Mouse (Mus musculus) CH12.LX (cell line): ENCODE measurements around the gene Apopt1. TPM values are rescaled to one million over a fixed set of nuclear protein-coding genes. Genes with fewer than 3 reads are reported as not detected.

Experiments used
- DNase-seq: peaks from one replicate; pipeline ENCODE4 v3.0.0-alpha.2; 2013; ENCODE audit errors: extremely low read depth
- H3K27ac ChIP-seq: 2 replicates; pipeline ENCODE4 v1.5.1; 2012; ENCODE audit warnings: low read depth, mild to moderate bottlenecking, control low read depth, moderate library complexity; ENCODE audit not compliant: insufficient read depth
- H3K27me3 ChIP-seq: replicated peaks from 2 replicates; pipeline ENCODE3; 2012; ENCODE audit warnings: inconsistent platforms
- H3K36me3 ChIP-seq, 2 experiments: replicated peaks in 1 of 2; 2 replicates each; pipeline versions ENCODE3 to v1.6.1; 2012; ENCODE audit warnings: inconsistent platforms in 1 of 2, low read length in 1 of 2, mild to moderate bottlenecking in 1 of 2, mixed read lengths in 1 of 2, moderate library complexity in 1 of 2; ENCODE audit not compliant: control insufficient read depth in 1 of 2, insufficient read depth in 1 of 2
- H3K4me1 ChIP-seq, 2 experiments: 2 replicates each; pipeline ENCODE4 v1.6.1; 2012; ENCODE audit warnings: inconsistent platforms in 1 of 2, moderate library complexity in 1 of 2; ENCODE audit not compliant: insufficient read depth in 2 of 2, control insufficient read depth in 1 of 2
- H3K4me2 ChIP-seq: 2 replicates; pipeline ENCODE4 v1.6.1; 2012; ENCODE audit warnings: low read depth, mild to moderate bottlenecking, control low read depth; ENCODE audit not compliant: poor library complexity, insufficient read depth, severe bottlenecking
- H3K4me3 ChIP-seq, 3 experiments: fragments of 150-350 bp in 1 of 3; sonication (generic) in 1 of 3; replicated peaks in 1 of 3; 2 replicates each; pipeline versions ENCODE3 to v1.5.1; 2011 to 2012; ENCODE audit warnings: low read depth in 2 of 3, low read length in 2 of 3, mild to moderate bottlenecking in 2 of 3, moderate library complexity in 2 of 3, control low read depth in 1 of 3, improper control_type of control experiment in 1 of 3, inconsistent platforms in 1 of 3, mixed read lengths in 1 of 3; ENCODE audit not compliant: poor library complexity in 1 of 3
- H3K79me2 ChIP-seq: replicated peaks from 2 replicates; pipeline ENCODE4 v1.6.1; 2012; ENCODE audit warnings: mild to moderate bottlenecking, moderate library complexity; ENCODE audit not compliant: control insufficient read depth, poor library complexity, insufficient read depth, severe bottlenecking; ENCODE audit errors: extremely low read depth
- H3K9ac ChIP-seq: 2 replicates; pipeline ENCODE4 v1.6.1; 2012; ENCODE audit warnings: low read depth, mild to moderate bottlenecking, control low read depth, moderate library complexity; ENCODE audit not compliant: insufficient read depth
- H3K9me3 ChIP-seq: replicated peaks from 2 replicates; pipeline ENCODE3; 2012; ENCODE audit warnings: low read length, inconsistent platforms, mixed read lengths
- BHLHE40 ChIP-seq: IDR thresholded peaks from 2 replicates; pipeline ENCODE4 v1.6.1; 2011; ENCODE audit warnings: mild to moderate bottlenecking, low read depth, low read length, improper control_type of control experiment
- CHD1 ChIP-seq: IDR thresholded peaks from 2 replicates; pipeline ENCODE4 v1.6.1; 2012; ENCODE audit warnings: low read depth, low read length, improper control_type of control experiment, inconsistent platforms
- CTCF ChIP-seq, 2 experiments: IDR thresholded peaks in 1 of 2; conservative IDR thresholded peaks in 1 of 2; 2 replicates each; pipeline ENCODE4 v1.5.1; 2011 to 2012; ENCODE audit warnings: low read depth in 2 of 2, low read length in 2 of 2, improper control_type of control experiment in 1 of 2, inconsistent platforms in 1 of 2, mild to moderate bottlenecking in 1 of 2, moderate library complexity in 1 of 2
- E2F4 ChIP-seq: IDR thresholded peaks from 2 replicates; pipeline ENCODE4 v1.6.1; 2011; ENCODE audit warnings: low read depth, low read length, improper control_type of control experiment; ENCODE audit not compliant: insufficient replicate concordance
- ELF1 ChIP-seq: IDR thresholded peaks from 2 replicates; pipeline ENCODE4 v1.6.1; 2014; ENCODE audit warnings: low read depth, mild to moderate bottlenecking, inconsistent platforms, low read length, improper control_type of control experiment
- EP300 ChIP-seq: IDR thresholded peaks from 2 replicates; pipeline ENCODE4 v1.6.1; 2011; ENCODE audit warnings: low read length, improper control_type of control experiment
- ETS1 ChIP-seq: conservative IDR thresholded peaks from 2 replicates; pipeline ENCODE4 v1.6.1; 2012; ENCODE audit warnings: low read depth, mild to moderate bottlenecking, inconsistent platforms, low read length, improper control_type of control experiment, moderate library complexity
- GABPA ChIP-seq: IDR thresholded peaks from 2 replicates; pipeline ENCODE4 v1.6.1; 2012; ENCODE audit warnings: low read depth, low read length, improper control_type of control experiment, inconsistent platforms; ENCODE audit not compliant: insufficient replicate concordance
- HCFC1 ChIP-seq: IDR thresholded peaks from 2 replicates; pipeline ENCODE4 v1.6.1; 2012; ENCODE audit warnings: low read depth, mild to moderate bottlenecking, inconsistent platforms, low read length, improper control_type of control experiment
- IRF4 ChIP-seq: IDR thresholded peaks from 2 replicates; pipeline ENCODE4 v1.6.1; 2014; ENCODE audit warnings: low read depth, mild to moderate bottlenecking, inconsistent platforms, low read length, improper control_type of control experiment
- JUN ChIP-seq: IDR thresholded peaks from 2 replicates; pipeline ENCODE4 v1.6.1; 2011; ENCODE audit warnings: low read depth, mild to moderate bottlenecking, low read length, improper control_type of control experiment, moderate library complexity; ENCODE audit not compliant: insufficient read depth
- JUND ChIP-seq: conservative IDR thresholded peaks from 2 replicates; pipeline ENCODE4 v1.6.1; 2011; ENCODE audit warnings: low read depth, low read length, improper control_type of control experiment
- MAX ChIP-seq: IDR thresholded peaks from 2 replicates; pipeline ENCODE4 v1.6.1; 2011; ENCODE audit warnings: low read length, improper control_type of control experiment
- MAZ ChIP-seq: IDR thresholded peaks from 2 replicates; pipeline ENCODE4 v1.6.1; 2012; ENCODE audit warnings: low read depth, mild to moderate bottlenecking, inconsistent platforms, low read length, improper control_type of control experiment, moderate library complexity
- NRF1 ChIP-seq: IDR thresholded peaks from 2 replicates; pipeline ENCODE4 v1.6.1; 2014; ENCODE audit warnings: low read depth, mild to moderate bottlenecking, inconsistent platforms, low read length, improper control_type of control experiment, moderate library complexity
- PAX5 ChIP-seq: IDR thresholded peaks from 2 replicates; pipeline ENCODE4 v1.6.1; 2012; ENCODE audit warnings: low read length, inconsistent platforms, mixed read lengths
- POLR2A ChIP-seq: IDR thresholded peaks from 2 replicates; pipeline ENCODE4 v1.6.1; 2011; ENCODE audit warnings: low read depth, mild to moderate bottlenecking, improper control_type of control experiment, low read length
- POLR2AphosphoS2 ChIP-seq: IDR thresholded peaks from 2 replicates; pipeline ENCODE4 v1.6.1; 2011; ENCODE audit warnings: low read depth, low read length, improper control_type of control experiment
- RAD21 ChIP-seq: IDR thresholded peaks from 2 replicates; pipeline ENCODE4 v1.6.1; 2011; ENCODE audit warnings: low read depth, mild to moderate bottlenecking, low read length, improper control_type of control experiment, moderate library complexity
- RCOR1 ChIP-seq: conservative IDR thresholded peaks from 2 replicates; pipeline ENCODE4 v1.6.1; 2012; ENCODE audit warnings: low read depth, mild to moderate bottlenecking, inconsistent platforms, low read length, improper control_type of control experiment
- SIN3A ChIP-seq: IDR thresholded peaks from 2 replicates; pipeline ENCODE4 v1.6.1; 2012; ENCODE audit warnings: low read length, improper control_type of control experiment, inconsistent platforms
- SMC3 ChIP-seq: IDR thresholded peaks from 2 replicates; pipeline ENCODE4 v1.6.1; 2011; ENCODE audit warnings: low read depth, low read length, improper control_type of control experiment
- UBTF ChIP-seq: IDR thresholded peaks from 2 replicates; pipeline ENCODE4 v1.6.1; 2012; ENCODE audit warnings: low read depth, mild to moderate bottlenecking, inconsistent platforms, low read length, improper control_type of control experiment, moderate library complexity
- ZC3H11A ChIP-seq: IDR thresholded peaks from 2 replicates; pipeline ENCODE4 v1.6.1; 2012; ENCODE audit warnings: low read depth, mild to moderate bottlenecking, inconsistent platforms, low read length, improper control_type of control experiment
- ZKSCAN1 ChIP-seq: IDR thresholded peaks from 2 replicates; pipeline ENCODE4 v1.6.1; 2012; ENCODE audit warnings: low read depth, inconsistent platforms, low read length, improper control_type of control experiment, borderline replicate concordance
- ZMIZ1 ChIP-seq: IDR thresholded peaks from 2 replicates; pipeline ENCODE4 v1.6.1; 2012; ENCODE audit warnings: low read depth, mild to moderate bottlenecking, inconsistent platforms, low read length, improper control_type of control experiment
- ZNF384 ChIP-seq: IDR thresholded peaks from 2 replicates; pipeline ENCODE4 v1.6.1; 2012; ENCODE audit warnings: low read depth, low read length, improper control_type of control experiment, inconsistent platforms
- dilution Hi-C: fragments of 300-500 bp; cut with MboI; formaldehyde crosslinking; loops from 2 replicates; pipeline ENCODE4 v1.14.3; 2020; ENCODE audit warnings: low sequenced_read_pairs; ENCODE audit not compliant: extremely low pct_unique_long_range_greater_than_20kb, extremely low pct_ligation_motif_present
- in situ Hi-C: fragments of 300-500 bp; cut with MboI; formaldehyde crosslinking; loops from 3 replicates; pipeline ENCODE4 v1.14.3; 2019; ENCODE audit warnings: low sequenced_read_pairs, low pct_ligation_motif_present, low pct_unique_long_range_greater_than_20kb, mixed read lengths
- polyA plus RNA-seq: library from polyadenylated mRNA; unstranded; fragments of >175 nt; gene quantifications from 2 replicates; pipeline ENCODE4 v1.2.1, GENCODE M21; 2012; ENCODE audit warnings: low read depth; ENCODE audit not compliant: insufficient read length
- total RNA-seq, 2 experiments: library from RNA; depleted of rRNA; stranded (reverse); fragments of 300-350 nt in 1 of 2; fragments of >200 nt in 1 of 2; gene quantifications; 2 replicates each; pipeline ENCODE4 v1.2.3; 2012 to 2014

Gene Apopt1
- total and polyA plus RNA-seq, 3 experiments = 36.0 to 49.1 (median 43.6) TPM

DNA sequence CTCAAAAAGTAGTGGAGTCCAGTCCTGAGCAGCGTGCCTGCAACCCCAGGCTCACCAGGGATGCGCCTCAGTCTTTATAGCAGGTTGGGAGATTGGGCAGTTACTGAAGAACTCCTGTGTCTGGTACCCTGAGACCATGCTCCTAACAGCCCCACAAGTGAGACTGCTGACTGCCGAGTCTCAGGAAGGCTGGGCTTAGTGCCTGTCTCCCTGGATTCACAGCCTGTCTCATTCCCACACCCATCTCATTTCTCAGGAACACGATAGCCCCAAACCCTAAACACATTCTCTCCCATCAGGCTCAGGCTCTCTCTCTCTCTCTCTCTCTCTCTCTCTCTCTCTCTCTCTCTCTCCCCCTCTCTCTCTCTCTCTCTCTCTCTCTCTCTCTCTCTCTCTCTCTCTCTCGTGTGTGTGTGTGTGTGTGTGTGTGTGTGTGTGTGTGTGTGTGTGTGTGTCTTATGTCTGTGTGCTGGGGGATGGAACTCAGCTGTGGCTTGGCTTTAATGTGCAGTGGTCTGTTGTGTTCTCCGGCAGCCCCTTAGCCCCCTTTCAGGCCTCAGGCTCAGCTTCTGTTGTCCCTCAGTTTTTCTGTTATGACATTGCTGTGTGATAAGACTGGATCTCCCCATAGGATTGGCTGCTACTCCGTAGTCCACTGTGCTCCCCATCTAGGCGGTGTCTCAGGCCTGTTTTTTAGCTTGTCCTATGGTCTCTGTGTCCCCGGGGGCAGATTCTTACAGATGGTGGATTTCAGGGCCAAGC lies 56.9 kb downstream of the Apopt1 start:
- H3K27ac ChIP-seq = no peak overlapping the region
- H3K36me3 ChIP-seq = peaks cover 28 to 69% of the 10 kb centered on the region in 2 experiments
- no peak for DNase-seq
- dilution Hi-C loops = no loop called here
- H3K4me3 ChIP-seq = no peak overlapping the region
- peaks cover 3% of the 10 kb centered on the region for H3K9me3 ChIP-seq
- no peak overlapping the region for H3K9ac ChIP-seq
- H3K27me3 ChIP-seq = no peaks in the 10 kb centered on the region
- peaks cover 26% of the 10 kb centered on the region for H3K79me2 ChIP-seq
- TF ChIP-seq ZKSCAN1 = no peak
- TF ChIP-seq POLR2A = no peak
- no peak for TF ChIP-seq JUND
- TF ChIP-seq E2F4 = no peak
- no peak for TF ChIP-seq EP300
- no peak for TF ChIP-seq ZMIZ1
- no peak for TF ChIP-seq BHLHE40
- no peak for TF ChIP-seq SIN3A
- no peak for TF ChIP-seq GABPA
- no peak for TF ChIP-seq ETS1
- no peak for TF ChIP-seq NRF1
- TF ChIP-seq MAX = no peak
- no peak for TF ChIP-seq POLR2AphosphoS2
- peaks cover 11 to 49% of the 10 kb centered on the region in 2 experiments; a peak in 3 of 4 replicates for H3K4me1 ChIP-seq
- H3K4me2 ChIP-seq = no peak overlapping the region
- in situ Hi-C loops = no loop called here

DNA sequence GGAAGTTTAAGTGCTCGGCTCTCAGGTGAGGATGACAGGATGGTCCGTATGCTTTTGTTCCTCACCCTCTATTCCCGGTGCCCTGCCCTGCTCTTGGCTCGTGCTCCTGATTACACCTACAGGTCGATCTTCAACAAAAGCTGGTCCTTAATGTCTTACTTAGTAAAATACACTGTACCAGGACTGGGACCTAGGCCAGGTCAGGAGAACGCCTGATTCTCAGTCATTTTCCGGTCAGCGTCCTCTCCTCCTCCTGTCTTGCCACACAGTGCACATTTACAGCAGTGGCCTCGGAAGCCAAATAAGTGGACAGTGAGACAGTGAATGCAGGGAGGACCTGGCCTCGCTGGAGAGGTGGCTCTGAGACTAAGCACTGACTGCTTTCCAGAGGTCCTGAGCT lies 57.6 kb downstream of the Apopt1 start:
- TF ChIP-seq CTCF (conservative IDR thresholded peaks at IDR 0.05 in 1 of 2, IDR thresholded peaks at IDR 0.05 in 1 of 2; ENCODE audit: low read depth in 2 of 2, low read length in 2 of 2) (no peak), IRF4 (no peak), UBTF (no peak), E2F4 (no peak), JUN (no peak), GABPA (no peak), ELF1 (no peak), HCFC1 (no peak), MAZ (no peak), JUND (no peak), SMC3 (no peak), SIN3A (no peak), ZNF384 (no peak), RCOR1 (no peak), CHD1 (no peak), RAD21 (no peak), PAX5 (no peak), ZC3H11A (no peak)
- dilution Hi-C loops = no loop called here
- Histone ChIP-seq H3K4me3 (no peak overlapping the region), H3K4me1 (peaks cover 11 to 49% of the 10 kb centered on the region in 2 experiments; a peak in 3 of 4 replicates), H3K79me2 (peaks cover 24% of the 10 kb centered on the region), H3K9me3 (peaks cover 3% of the 10 kb centered on the region), H3K4me2 (no peak overlapping the region), H3K9ac (no peak overlapping the region), H3K27ac (no peak overlapping the region), H3K36me3 (peaks cover 34 to 73% of the 10 kb centered on the region in 2 experiments), H3K27me3 (no peaks in the 10 kb centered on the region)
- in situ Hi-C loops = no loop called here
- no peak for DNase-seq
